Mouse (Mus musculus): ENCODE data around the gene Trim63.

DNA sequence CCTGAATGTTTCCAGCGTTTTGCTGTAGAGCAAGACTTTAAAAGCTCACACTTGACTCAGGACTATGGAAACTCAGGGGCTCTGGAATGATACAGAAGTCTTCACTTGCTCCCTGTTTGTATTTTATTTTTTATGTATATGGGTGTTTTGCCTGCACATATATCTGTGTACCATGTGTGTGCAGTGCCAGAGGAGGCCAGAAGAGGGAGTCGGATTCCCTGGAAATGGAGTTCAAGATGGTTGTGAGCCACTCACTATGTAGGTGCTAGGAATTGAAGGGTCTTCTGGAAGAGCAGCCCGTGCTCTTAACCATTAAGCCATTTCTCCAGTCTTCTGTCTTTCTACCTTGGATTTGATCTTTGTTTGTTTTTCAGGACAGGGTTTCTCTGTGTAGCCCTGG is 6.6 kb downstream of the Trim63 start:
- TF ChIP-seq CTCF (IDR thresholded peaks at IDR 0.05; ENCODE audit: extremely low read depth, insufficient read length, insufficient replicate concordance, low read depth, low read length), result no peak
- TF ChIP-seq POLR2A (IDR thresholded peaks at IDR 0.05; ENCODE audit: low read depth, low read length), result no peak

Data from small intestine, adult 2 months (tissue).